Mouse (Mus musculus): Measurements from ENCODE around the gene Ell. TPM values are rescaled to one million over a fixed set of nuclear protein-coding genes. Genes with fewer than 3 reads are reported as not detected.

Gene Ell
- polyA plus RNA-seq, 1 experiment from 2014 or later = 18.0 TPM

DNA sequence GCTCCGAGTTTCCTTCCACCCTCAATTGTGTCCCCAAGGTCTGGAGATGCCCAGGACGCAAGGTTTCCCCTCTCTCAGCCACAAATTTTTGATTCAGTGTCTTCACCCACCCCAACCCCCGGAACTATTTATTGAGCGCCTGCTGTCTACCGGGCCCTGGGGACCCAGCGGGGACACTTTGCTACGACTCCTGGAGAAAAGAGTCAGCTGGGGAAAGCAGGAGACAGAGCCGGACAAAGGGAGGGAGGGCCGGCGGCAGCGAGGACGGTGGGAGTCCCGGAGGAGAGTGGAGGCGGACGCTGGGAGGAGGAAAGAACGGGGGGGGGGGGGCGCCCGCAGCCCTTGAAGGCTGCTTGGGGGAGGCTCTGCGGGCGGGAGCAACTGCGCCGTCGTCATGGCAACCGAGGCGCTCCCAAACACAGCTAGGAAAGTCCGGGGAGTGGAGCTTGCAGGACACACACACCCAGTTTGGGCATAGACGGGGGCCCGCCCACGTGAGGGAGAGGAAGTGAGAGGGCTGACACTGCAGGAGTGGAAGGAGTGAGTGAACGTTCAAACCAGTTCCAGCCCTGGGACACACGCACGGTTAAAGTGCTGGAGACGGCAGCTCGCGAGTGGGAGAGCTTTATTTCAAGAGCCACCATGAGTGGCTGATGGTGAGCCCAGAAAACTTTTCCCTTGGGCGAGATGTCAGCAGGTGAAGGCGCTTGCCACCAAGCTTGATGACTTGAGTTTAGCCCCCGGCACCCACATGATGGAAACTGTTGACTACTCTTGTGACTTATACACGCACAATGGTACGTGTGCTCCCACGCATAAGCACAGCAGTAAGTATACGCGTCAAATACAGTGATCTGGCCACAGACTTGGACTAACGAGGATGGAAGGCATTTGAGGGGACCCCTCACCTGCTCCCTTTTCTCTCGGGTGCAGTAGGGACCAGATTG lies 70.9 kb downstream of the Ell start:
- 2% methylated on average over 44 of the region's 45 CpGs for WGBS
- no peaks in the 10 kb centered on the region for H3K9me3 ChIP-seq (replicated peaks)
- H3K4me1 ChIP-seq = peaks cover 75% of the 10 kb centered on the region
- peak overlapping the region; percentile 76 for H3K4me3 ChIP-seq
- H3K27ac ChIP-seq (replicated peaks) = peak overlapping the region; percentile 92
- DNase-seq (ENCODE audit: low spot score) = peak; percentile 90
- peaks cover 21% of the 10 kb centered on the region for H3K27me3 ChIP-seq (ENCODE audit: low read depth, poor library complexity, severe bottlenecking)
- H3K36me3 ChIP-seq = 0 out of 2 replicates have a peak, but pooled peaks cover under 1% of the 10 kb centered on the region

GRCm38 (mm10) chr8:70610796-70611771 lies 71.8 kb downstream of the Ell start:
- peaks cover 21% of the 10 kb centered on the region for H3K27me3 ChIP-seq (ENCODE audit: low read depth, poor library complexity, severe bottlenecking)
- peaks cover 68% of the 10 kb centered on the region for H3K4me1 ChIP-seq
- peak overlapping the region; percentile 76 for H3K4me3 ChIP-seq
- H3K36me3 ChIP-seq = no peaks in the 10 kb centered on the region
- H3K27ac ChIP-seq (replicated peaks) = peak overlapping the region; percentile 92
- H3K9me3 ChIP-seq (replicated peaks) = no peaks in the 10 kb centered on the region
- WGBS = under 1% methylated on average over 54 of the region's 54 CpGs
- DNase-seq (ENCODE audit: low spot score) = peak; percentile 90

- Histone ChIP-seq H3K4me3 (peak overlapping the region; percentile 76), H3K27me3 (ENCODE audit: low read depth, poor library complexity, severe bottlenecking) (peaks cover 17% of the 10 kb centered on the region), H3K4me1 (peaks cover 66% of the 10 kb centered on the region), H3K36me3 (no peaks in the 10 kb centered on the region), H3K27ac (replicated peaks) (peak overlapping the region; percentile 92; the same call in 1 of the 2 replicates), H3K9me3 (replicated peaks) (no peaks in the 10 kb centered on the region)
- WGBS = under 1% methylated on average over 6 of the region's 6 CpGs
- peak; percentile 90 for DNase-seq (ENCODE audit: low spot score)
These were observed 72.6 kb downstream of the Ell start for GRCm38 (mm10) chr8:70611849-70612248.

GRCm38 (mm10) chr8:70613763-70614162 lies 74.5 kb downstream of the Ell start:
- no peak for DNase-seq (ENCODE audit: low spot score)
- H3K9me3 ChIP-seq (replicated peaks) = no peaks in the 10 kb centered on the region
- H3K27ac ChIP-seq (replicated peaks) = no peak overlapping the region
- peaks cover 8% of the 10 kb centered on the region for H3K27me3 ChIP-seq (ENCODE audit: low read depth, poor library complexity, severe bottlenecking)
- H3K36me3 ChIP-seq = no peaks in the 10 kb centered on the region
- H3K4me3 ChIP-seq = no peak overlapping the region
- peaks cover 62% of the 10 kb centered on the region for H3K4me1 ChIP-seq
- WGBS = 25% methylated on average over 1 of the region's 1 CpGs

DNA sequence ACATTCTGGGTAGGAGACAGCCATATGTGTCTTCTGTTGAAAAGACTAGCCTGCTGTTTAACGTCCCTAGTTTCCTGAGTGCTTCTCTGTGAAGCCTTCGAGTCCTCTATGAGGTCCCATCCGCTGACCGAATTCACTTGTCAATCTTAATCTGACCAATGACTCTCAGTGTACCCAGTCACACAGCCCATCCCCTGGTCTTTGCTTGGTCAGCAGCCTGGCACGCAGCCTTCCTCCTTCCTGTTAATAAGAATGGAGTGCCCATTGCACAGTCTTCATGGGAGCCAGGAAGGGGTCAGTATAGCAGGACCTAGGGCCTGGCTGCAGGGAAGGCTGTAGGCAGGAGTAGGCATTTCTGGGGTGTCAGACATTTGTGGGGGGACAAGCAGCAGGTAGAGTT lies 75.2 kb downstream of the Ell start:
- no peaks in the 10 kb centered on the region for H3K9me3 ChIP-seq (replicated peaks)
- no peak overlapping the region for H3K4me3 ChIP-seq
- H3K36me3 ChIP-seq = no peaks in the 10 kb centered on the region
- H3K4me1 ChIP-seq = peaks cover 60% of the 10 kb centered on the region
- 71% methylated on average over 5 of the region's 5 CpGs for WGBS
- no peak overlapping the region for H3K27ac ChIP-seq (replicated peaks)
- DNase-seq (ENCODE audit: low spot score) = no peak
- peaks cover 1% of the 10 kb centered on the region for H3K27me3 ChIP-seq (ENCODE audit: low read depth, poor library complexity, severe bottlenecking)

DNA sequence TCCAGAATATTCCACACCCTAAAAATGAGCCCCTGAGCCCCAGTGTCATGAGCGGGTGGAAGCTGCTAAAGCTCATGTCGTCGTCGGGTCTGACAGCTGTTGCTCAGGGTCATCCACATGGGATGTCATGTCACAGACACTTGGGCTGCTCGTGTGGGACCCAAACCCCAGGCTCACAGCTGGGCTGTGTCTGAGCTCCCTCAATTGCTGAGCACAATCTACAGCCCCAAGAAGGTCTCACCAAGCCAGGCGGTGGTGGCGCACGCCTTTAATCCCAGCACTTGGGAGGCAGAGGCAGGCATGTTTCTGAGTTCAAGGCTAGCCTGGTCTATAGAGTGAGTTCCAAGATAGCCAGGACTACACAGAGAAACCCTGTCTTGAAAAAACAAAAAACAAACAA lies 76.0 kb downstream of the Ell start:
- Histone ChIP-seq H3K27me3 (ENCODE audit: low read depth, poor library complexity, severe bottlenecking) (peaks cover 2% of the 10 kb centered on the region), H3K27ac (replicated peaks) (no peak overlapping the region), H3K4me3 (no peak overlapping the region), H3K36me3 (no peaks in the 10 kb centered on the region), H3K9me3 (replicated peaks) (no peaks in the 10 kb centered on the region), H3K4me1 (peaks cover 52% of the 10 kb centered on the region)
- no peak for DNase-seq (ENCODE audit: low spot score)
- WGBS = 93% methylated on average over 8 of the region's 8 CpGs

DNA sequence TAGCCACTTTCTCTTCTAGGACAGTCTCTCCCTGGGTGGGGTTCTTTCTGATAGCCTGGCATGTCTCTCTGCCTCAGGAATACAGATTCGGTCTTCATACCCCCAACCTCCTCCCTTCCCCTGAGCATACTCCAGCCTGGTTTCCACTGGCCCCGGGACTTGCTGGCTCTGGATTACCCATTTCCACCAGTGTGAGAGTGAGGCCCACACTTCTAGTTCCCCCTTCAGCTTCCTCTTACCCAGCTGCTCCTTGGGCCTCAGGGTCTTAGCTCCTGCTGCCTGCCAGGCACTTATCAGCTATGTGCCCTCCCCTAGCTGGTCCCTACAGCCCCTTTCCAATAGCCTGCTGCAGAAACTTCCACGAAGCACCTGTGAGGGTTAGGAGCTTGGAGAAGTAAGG lies 76.6 kb downstream of the Ell start, which contains the start of gene Lrrc25:
TSS of gene Lrrc25 (plus strand) at position 262 of the 400 bp plus-strand sequence.
- Histone ChIP-seq H3K27me3 (ENCODE audit: low read depth, poor library complexity, severe bottlenecking) (peaks cover 9% of the 10 kb centered on the region), H3K4me3 (no peak within 1 kb of the TSS), H3K4me1 (peaks cover 52% of the 10 kb centered on the region), H3K27ac (replicated peaks) (peak within 1 kb of the TSS; percentile 9; the same call in 1 of the 2 replicates), H3K9me3 (replicated peaks) (no peaks in the 10 kb centered on the region), H3K36me3 (no peaks in the 10 kb centered on the region)
- no peak for DNase-seq (ENCODE audit: low spot score)
- 86% methylated on average over 3 of the region's 3 CpGs for WGBS

DNA sequence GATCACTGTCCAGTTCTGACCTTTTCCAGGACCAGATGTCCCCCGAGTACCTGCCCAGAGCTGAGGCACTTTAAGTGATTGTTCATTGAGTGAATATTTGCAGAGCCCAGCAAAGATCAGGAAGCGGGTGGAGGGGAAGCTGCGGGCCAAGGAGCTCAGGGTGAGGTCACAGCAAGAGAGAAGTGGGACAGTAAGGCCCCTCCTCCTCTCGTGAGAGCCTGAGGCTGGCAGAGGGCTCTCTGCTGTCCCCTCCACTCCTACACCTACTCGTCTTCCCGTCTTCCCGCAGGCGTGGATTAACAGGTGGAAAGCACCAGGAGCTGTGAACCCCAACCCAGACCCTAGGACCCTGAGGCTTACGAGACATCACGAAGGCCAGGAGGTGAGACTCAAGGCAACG lies 77.4 kb downstream of the Ell start:
- H3K27me3 ChIP-seq (ENCODE audit: low read depth, poor library complexity, severe bottlenecking) = peaks cover 16% of the 10 kb centered on the region
- no peaks in the 10 kb centered on the region for H3K9me3 ChIP-seq (replicated peaks)
- DNase-seq (ENCODE audit: low spot score) = no peak
- peak overlapping the region; percentile 9; the same call in 1 of the 2 replicates for H3K27ac ChIP-seq (replicated peaks)
- H3K36me3 ChIP-seq = no peaks in the 10 kb centered on the region
- H3K4me1 ChIP-seq = peaks cover 46% of the 10 kb centered on the region
- no peak overlapping the region for H3K4me3 ChIP-seq
- WGBS = 65% methylated on average over 11 of the region's 11 CpGs

GRCm38 (mm10) chr8:70617985-70618384 lies 78.7 kb downstream of the Ell start:
- H3K4me3 ChIP-seq = 0 out of 2 replicates have a peak overlapping the region, but pooled peaks have one; percentile 1
- H3K36me3 ChIP-seq = no peaks in the 10 kb centered on the region
- H3K9me3 ChIP-seq (replicated peaks) = no peaks in the 10 kb centered on the region
- WGBS = 81% methylated on average over 11 of the region's 11 CpGs
- H3K4me1 ChIP-seq = peaks cover 41% of the 10 kb centered on the region
- H3K27ac ChIP-seq (replicated peaks) = peak overlapping the region; percentile 29; the same call in 1 of the 2 replicates
- no peak for DNase-seq (ENCODE audit: low spot score)
- H3K27me3 ChIP-seq (ENCODE audit: low read depth, poor library complexity, severe bottlenecking) = peaks cover 29% of the 10 kb centered on the region

DNA sequence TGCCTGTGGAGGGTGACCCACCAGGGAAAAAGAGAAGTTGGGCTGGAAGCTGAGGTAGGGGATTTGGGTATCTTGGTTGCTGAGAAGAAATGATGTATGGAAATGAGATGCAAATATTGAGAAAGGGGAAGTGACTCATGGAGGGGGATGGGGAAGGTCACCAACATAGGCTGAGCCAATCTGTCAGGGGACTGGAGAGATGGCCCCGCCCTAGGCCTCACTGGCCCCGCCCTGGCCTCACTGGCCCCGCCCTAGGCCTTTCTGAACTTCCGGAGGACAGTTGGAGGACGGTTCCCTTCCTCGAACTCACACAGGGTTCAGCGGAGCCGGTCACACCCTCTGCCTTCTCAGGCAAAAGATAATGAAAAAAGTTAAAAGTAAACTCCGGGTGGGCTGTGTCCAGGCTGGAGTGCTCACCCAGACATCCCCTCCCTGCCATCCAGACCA lies 79.7 kb downstream of the Ell start:
- H3K4me1 ChIP-seq = peaks cover 34% of the 10 kb centered on the region
- H3K36me3 ChIP-seq = no peaks in the 10 kb centered on the region
- no peaks in the 10 kb centered on the region for H3K9me3 ChIP-seq (replicated peaks)
- peak overlapping the region; percentile 3; the same call in 1 of the 2 replicates for H3K4me3 ChIP-seq
- WGBS = 37% methylated on average over 9 of the region's 9 CpGs
- peak overlapping the region; percentile 33; the same call in 1 of the 2 replicates for H3K27ac ChIP-seq (replicated peaks)
- H3K27me3 ChIP-seq (ENCODE audit: low read depth, poor library complexity, severe bottlenecking) = peaks cover 34% of the 10 kb centered on the region
- peak; percentile 51 for DNase-seq (ENCODE audit: low spot score)

DNA sequence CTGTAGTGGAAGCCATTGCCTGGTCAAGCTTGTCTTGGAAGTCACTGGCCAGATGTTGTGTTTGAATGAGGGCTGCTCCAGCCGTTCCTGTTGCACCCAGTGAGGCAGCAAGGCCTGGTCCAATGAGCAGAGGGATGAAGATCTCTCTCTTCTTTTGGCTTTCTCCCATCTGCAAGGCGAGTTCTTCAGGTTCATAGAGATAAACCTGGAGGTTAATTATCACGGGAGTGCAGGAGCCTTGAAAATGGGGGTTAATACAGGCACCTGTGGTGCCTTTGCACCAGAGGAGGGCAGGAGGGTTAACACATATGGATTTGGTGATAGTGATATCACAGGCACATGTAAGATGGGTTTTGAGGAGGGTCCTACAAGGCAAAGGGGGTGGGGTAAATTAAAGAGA lies 83.0 kb downstream of the Ell start:
- Histone ChIP-seq H3K4me1 (peaks cover 26% of the 10 kb centered on the region), H3K9me3 (replicated peaks) (no peaks in the 10 kb centered on the region), H3K27me3 (ENCODE audit: low read depth, poor library complexity, severe bottlenecking) (peaks cover 34% of the 10 kb centered on the region), H3K27ac (replicated peaks) (no peak overlapping the region), H3K4me3 (no peak overlapping the region), H3K36me3 (no peaks in the 10 kb centered on the region)
- no peak for DNase-seq (ENCODE audit: low spot score)
- 64% methylated on average over 3 of the region's 3 CpGs for WGBS

GRCm38 (mm10) chr8:70625104-70625503 lies 85.8 kb downstream of the Ell start:
- H3K27me3 ChIP-seq (ENCODE audit: low read depth, poor library complexity, severe bottlenecking) = peaks cover 41% of the 10 kb centered on the region
- H3K9me3 ChIP-seq (replicated peaks) = no peaks in the 10 kb centered on the region
- H3K27ac ChIP-seq (replicated peaks) = no peak overlapping the region
- WGBS = 21% methylated on average over 5 of the region's 5 CpGs
- H3K4me1 ChIP-seq = peaks cover 19% of the 10 kb centered on the region
- H3K36me3 ChIP-seq = no peaks in the 10 kb centered on the region
- H3K4me3 ChIP-seq = no peak overlapping the region
- DNase-seq (ENCODE audit: low spot score) = peak; percentile 66
